Mouse (Mus musculus): ENCODE data around the gene Gm17428.

- TF ChIP-seq CTCF (conservative IDR thresholded peaks at IDR 0.05; ENCODE audit: low read length) (no peak), POU5F1 (IDR thresholded peaks at IDR 0.05; ENCODE audit: borderline replicate concordance, low read length) (no peak), NANOG (IDR thresholded peaks at IDR 0.05; ENCODE audit: borderline replicate concordance, low read length) (no peak)
Measured at GRCm38 (mm10) chr14:54988882-54989281, 12.1 kb downstream of the Gm17428 start.
